Mouse (Mus musculus) neural tube, embryonic 14.5 days (tissue): ENCODE data around the gene Aspa. TPM values are rescaled to one million over a fixed set of nuclear protein-coding genes. Genes with fewer than 3 reads are reported as not detected.
"Not testable (repeated sequence)": the region's sequence is repeated elsewhere in the genome, so short reads cannot be mapped to it uniquely, and the experiment has no call there.

Experiments used
- ATAC-seq: fragments of 200-750 bp; cut with Nextera tagmentation; 2 replicates; pipeline ENCODE4 v1.8.0; 2017; ENCODE audit warnings: low read depth, mild to moderate bottlenecking, moderate TSS enrichment, moderate library complexity
- H3K27ac ChIP-seq: fragments of 300-500 bp; sonication (generic); 2 replicates; pipeline ENCODE4 v1.5.1; 2014; ENCODE audit warnings: low read depth, mild to moderate bottlenecking, control low read depth, low read length, moderate library complexity, mixed read lengths
- H3K27me3 ChIP-seq: fragments of 300-500 bp; sonication (generic); 2 replicates; pipeline ENCODE4 v1.6.1; 2014; ENCODE audit warnings: low read length; ENCODE audit not compliant: control insufficient read depth, insufficient read depth
- H3K36me3 ChIP-seq: fragments of 300-500 bp; sonication (generic); 2 replicates; pipeline ENCODE4 v1.6.1; 2014; ENCODE audit warnings: low read length, mixed read lengths; ENCODE audit not compliant: control insufficient read depth, insufficient read depth
- H3K4me1 ChIP-seq: fragments of 300-500 bp; sonication (generic); 2 replicates; pipeline ENCODE4 v1.6.1; 2014; ENCODE audit warnings: low read length; ENCODE audit not compliant: control insufficient read depth, insufficient read depth
- H3K4me2 ChIP-seq: fragments of 300-500 bp; sonication (generic); 2 replicates; pipeline ENCODE4 v1.6.1; 2014; ENCODE audit warnings: mild to moderate bottlenecking, low read depth, low read length, control low read depth
- H3K4me3 ChIP-seq: fragments of 300-500 bp; sonication (generic); 2 replicates; pipeline ENCODE4 v1.5.1; 2014; ENCODE audit warnings: low read depth, low read length, control low read depth, mixed read lengths
- H3K9ac ChIP-seq: fragments of 300-500 bp; sonication (generic); replicated peaks from 2 replicates; pipeline ENCODE4 v1.6.1; 2014; ENCODE audit warnings: low read depth, mild to moderate bottlenecking, control low read depth, low read length, mixed read lengths
- H3K9me3 ChIP-seq: fragments of 300-500 bp; sonication (generic); 2 replicates; pipeline ENCODE4 v1.6.1; 2016; ENCODE audit warnings: low read length; ENCODE audit not compliant: control insufficient read depth
- WGBS: fragments of 180-500 bp; shearing (Covaris S2); extraction: QIAGEN DNeasy Blood & Tissue Kit; methylation state at CpG from one replicate; pipeline ENCODE4 v1.1.7; 2014; 5-methylcytosine and 5-hydroxymethylcytosine counted together
- polyA plus RNA-seq: library from polyadenylated mRNA; unstranded; fragments of >200 nt; fragmentation: Nextera tagmentation; extraction: Ambion mirVana; gene quantifications from 2 replicates; pipeline ENCODE4 v1.2.1, GENCODE M21; 2014

The Aspa gene
- polyA plus RNA-seq, 1 experiment from 2014 or later: 2.5 TPM

DNA sequence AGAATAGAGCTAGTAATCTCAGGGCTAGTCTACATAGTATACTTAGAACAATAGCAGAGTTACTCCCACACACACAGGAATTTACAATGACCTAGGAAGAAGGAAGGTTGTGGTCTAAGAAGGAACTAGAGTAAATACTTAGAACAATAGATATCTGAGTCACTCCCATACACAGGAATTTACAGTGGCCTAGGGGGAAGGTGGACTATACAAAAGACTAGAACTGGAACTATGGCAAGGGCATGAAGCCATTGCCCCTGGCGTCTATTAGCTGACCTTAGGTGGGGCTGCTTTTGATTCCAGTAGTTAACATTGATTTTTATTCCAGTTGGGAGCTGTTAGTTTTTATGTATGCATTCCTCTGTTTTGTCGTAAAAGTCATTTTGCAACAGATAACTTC lies 10.8 kb downstream of the Aspa start:
- not testable (repeated sequence) for H3K36me3 ChIP-seq, H3K9me3 ChIP-seq, H3K27me3 ChIP-seq, H3K4me2 ChIP-seq, H3K9ac ChIP-seq, ATAC-seq, H3K27ac ChIP-seq, H3K4me3 ChIP-seq, H3K4me1 ChIP-seq
- 84% methylated on average over 2 of the region's 2 CpGs for WGBS

DNA sequence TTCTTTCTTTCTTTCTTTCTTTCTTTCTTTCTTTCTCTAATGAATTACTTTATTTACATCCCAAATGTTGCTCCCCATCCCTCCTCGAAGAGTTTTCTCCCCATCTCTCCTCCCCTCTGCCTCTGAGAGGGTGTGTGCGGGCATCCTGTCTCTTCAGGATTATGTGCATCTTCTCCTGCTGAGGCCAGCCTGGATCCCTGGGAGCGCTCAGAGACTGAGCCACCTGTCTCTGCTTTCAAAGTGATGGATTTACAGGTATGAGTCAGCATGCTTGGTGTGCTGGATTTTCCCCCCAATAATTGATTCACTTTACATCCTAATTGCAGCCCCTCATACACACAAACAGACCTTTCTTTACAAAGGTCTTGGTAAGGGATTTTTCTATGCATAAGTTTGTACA lies 13.4 kb downstream of the Aspa start:
- Histone ChIP-seq H3K4me2 (no peak overlapping the region), H3K27me3 (no peaks in the 10 kb centered on the region), H3K4me1 (no peaks in the 10 kb centered on the region), H3K36me3 (no peaks in the 10 kb centered on the region), H3K4me3 (no peak overlapping the region), H3K27ac (no peak overlapping the region), H3K9me3 (no peaks in the 10 kb centered on the region), H3K9ac (no peak overlapping the region)
- ATAC-seq: no peak
- 45% methylated on average over 3 of the region's 3 CpGs for WGBS

DNA sequence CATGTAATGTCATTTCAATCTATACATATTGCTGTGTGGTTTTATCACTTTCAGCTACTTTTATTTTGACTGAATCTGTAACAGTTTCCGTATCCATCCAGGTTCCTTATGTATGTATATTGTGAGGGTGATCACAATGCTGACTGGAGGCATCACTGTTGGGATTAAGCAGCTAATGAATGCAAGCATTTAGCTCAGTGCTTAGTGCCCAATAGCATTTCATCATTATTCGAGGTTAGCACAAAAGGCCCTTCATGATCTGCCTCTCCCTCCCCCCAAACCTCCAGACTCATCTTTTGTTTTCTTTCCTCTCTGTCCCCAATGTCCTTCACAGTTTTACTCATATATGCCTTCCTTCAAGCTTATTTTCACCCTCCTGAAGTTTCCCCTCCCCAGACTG lies 26.3 kb downstream of the Aspa start:
- no peak overlapping the region for H3K4me2 ChIP-seq
- no peak overlapping the region for H3K27ac ChIP-seq
- H3K27me3 ChIP-seq: no peaks in the 10 kb centered on the region
- no peaks in the 10 kb centered on the region for H3K9me3 ChIP-seq
- no peak for ATAC-seq
- no peaks in the 10 kb centered on the region for H3K36me3 ChIP-seq
- 38% methylated on average over 2 of the region's 2 CpGs for WGBS
- no peak overlapping the region for H3K9ac ChIP-seq
- no peaks in the 10 kb centered on the region for H3K4me1 ChIP-seq
- no peak overlapping the region for H3K4me3 ChIP-seq

DNA sequence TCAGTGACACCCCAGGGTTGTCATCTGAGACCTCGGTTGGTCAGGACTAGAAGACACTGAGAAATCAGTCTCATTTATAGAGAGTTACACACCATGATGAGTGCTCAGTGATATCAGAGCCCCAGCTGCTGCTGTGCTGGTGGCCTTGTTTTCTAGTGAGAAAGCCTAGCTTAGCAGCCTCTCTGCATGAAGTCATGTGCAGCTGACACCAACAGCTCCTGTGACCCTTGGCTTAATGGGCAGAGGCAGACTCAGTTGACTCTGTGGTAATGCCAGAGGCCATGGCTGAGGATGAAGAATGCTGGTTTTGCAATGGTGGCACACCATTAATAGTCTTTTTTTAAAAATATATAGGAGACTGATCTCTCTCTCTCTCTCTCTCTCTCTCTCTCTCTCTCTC lies 39.8 kb downstream of the Aspa start:
- Histone ChIP-seq H3K36me3 (no peaks in the 10 kb centered on the region), H3K9ac (no peak overlapping the region), H3K4me1 (no peaks in the 10 kb centered on the region), H3K4me2 (no peak overlapping the region), H3K4me3 (no peak overlapping the region), H3K27me3 (no peaks in the 10 kb centered on the region), H3K9me3 (no peaks in the 10 kb centered on the region), H3K27ac (no peak overlapping the region)
- no peak for ATAC-seq
- 83% methylated on average over 1 of the region's 1 CpGs for WGBS

DNA sequence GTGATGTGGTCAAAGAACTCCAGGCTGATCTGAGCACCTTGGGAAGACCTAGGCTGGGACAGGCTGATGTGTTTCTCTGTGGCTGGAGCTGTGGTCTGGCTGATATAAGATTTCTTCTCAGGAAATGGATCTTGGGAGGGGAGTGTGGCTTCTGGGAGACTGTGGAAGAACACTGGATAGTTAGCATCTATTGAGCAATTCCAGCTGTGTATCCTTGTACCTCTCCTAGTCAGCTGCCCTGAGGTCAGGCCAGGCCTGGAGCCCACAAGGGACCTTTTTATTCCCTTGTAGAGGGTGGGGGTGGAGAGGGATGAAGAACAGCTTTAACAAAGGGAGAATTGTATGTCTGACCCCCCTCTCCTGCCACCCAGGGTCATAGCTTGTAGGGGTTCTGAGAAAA lies 45.0 kb downstream of the Aspa start:
- Histone ChIP-seq H3K27me3 (no peaks in the 10 kb centered on the region), H3K9me3 (no peaks in the 10 kb centered on the region), H3K4me2 (no peak overlapping the region), H3K36me3 (no peaks in the 10 kb centered on the region), H3K4me1 (no peaks in the 10 kb centered on the region), H3K27ac (no peak overlapping the region), H3K4me3 (no peak overlapping the region), H3K9ac (no peak overlapping the region)
- ATAC-seq: no peak

DNA sequence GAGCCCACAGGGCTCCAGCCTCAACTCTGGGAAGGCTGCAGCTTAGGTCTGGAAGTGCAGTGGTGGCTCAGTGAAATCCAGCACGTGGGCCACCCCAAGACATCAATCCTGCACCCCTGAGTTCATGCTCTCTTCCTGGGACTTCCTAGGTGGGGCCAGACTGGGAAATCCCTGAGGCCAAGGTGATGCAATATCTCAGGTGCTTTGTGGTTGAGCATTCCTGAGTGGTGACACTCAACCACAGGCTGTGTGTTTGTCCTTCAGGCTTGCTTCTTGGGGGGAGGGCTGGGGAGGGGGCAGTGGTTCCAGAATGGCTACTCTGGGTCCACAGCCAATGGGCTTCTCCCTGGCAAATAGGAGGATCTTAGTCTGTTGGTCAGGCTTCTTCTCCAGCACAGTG lies 45.5 kb downstream of the Aspa start:
- Histone ChIP-seq H3K27ac (no peak overlapping the region), H3K4me1 (no peaks in the 10 kb centered on the region), H3K4me3 (no peak overlapping the region), H3K4me2 (no peak overlapping the region), H3K9ac (no peak overlapping the region), H3K36me3 (no peaks in the 10 kb centered on the region), H3K9me3 (no peaks in the 10 kb centered on the region), H3K27me3 (no peaks in the 10 kb centered on the region)
- no peak for ATAC-seq
- 57% methylated on average over 1 of the region's 1 CpGs for WGBS

DNA sequence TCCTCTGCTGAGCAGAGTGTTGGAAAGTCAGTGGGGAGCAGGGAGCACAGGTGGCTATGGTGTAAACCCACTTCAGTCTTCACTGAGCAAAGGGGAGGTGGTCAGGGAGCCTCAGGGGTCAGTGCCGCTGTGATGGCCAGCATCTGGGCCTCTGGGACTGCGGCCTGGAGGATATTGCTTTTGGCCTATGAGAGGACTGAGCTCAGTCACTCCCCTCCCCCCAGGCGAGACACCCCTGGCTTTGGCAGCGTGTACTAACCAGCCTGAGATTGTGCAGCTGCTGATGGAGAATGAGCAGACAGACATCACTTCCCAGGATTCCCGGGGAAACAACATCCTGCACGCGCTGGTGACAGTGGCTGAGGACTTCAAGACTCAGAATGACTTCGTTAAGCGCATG lies 46.0 kb downstream of the Aspa start:
- Histone ChIP-seq H3K4me2 (no peak overlapping the region), H3K27ac (no peak overlapping the region), H3K27me3 (no peaks in the 10 kb centered on the region), H3K9ac (no peak overlapping the region), H3K4me3 (no peak overlapping the region), H3K4me1 (no peaks in the 10 kb centered on the region), H3K9me3 (no peaks in the 10 kb centered on the region), H3K36me3 (no peaks in the 10 kb centered on the region)
- ATAC-seq: no peak
- 86% methylated on average over 9 of the region's 9 CpGs for WGBS

DNA sequence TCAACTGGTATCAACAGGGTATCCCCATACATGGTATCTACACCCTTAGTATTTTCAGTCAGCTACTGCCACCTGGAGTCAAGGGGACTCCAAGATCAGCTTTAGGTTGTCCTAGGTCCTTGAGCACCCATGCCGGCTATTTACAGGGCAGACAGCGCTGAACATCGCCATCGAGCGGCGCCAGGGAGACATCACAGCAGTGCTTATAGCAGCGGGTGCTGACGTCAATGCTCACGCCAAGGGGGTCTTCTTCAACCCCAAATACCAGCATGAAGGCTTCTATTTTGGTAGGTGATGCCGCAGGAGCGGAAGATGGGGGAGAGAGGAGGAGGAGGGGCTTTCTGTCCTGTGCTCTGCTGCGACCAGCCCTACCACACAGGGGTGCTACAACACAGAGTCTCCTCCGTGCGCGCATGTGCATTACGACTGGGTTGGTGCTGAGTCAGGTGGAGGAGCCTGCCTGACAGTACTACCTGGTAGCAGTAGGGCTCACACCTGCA lies 47.8 kb downstream of the Aspa start:
- Histone ChIP-seq H3K4me2 (peak overlapping the region; percentile 48), H3K27me3 (no peaks in the 10 kb centered on the region), H3K9ac (0 out of 2 replicates have a peak overlapping the region, but pooled peaks have one; percentile 37), H3K27ac (no peak overlapping the region), H3K9me3 (no peaks in the 10 kb centered on the region), H3K4me1 (no peaks in the 10 kb centered on the region), H3K36me3 (no peaks in the 10 kb centered on the region), H3K4me3 (peak overlapping the region; percentile 32)
- WGBS: 3% methylated on average over 16 of the region's 16 CpGs
- ATAC-seq: peak; percentile 91

DNA sequence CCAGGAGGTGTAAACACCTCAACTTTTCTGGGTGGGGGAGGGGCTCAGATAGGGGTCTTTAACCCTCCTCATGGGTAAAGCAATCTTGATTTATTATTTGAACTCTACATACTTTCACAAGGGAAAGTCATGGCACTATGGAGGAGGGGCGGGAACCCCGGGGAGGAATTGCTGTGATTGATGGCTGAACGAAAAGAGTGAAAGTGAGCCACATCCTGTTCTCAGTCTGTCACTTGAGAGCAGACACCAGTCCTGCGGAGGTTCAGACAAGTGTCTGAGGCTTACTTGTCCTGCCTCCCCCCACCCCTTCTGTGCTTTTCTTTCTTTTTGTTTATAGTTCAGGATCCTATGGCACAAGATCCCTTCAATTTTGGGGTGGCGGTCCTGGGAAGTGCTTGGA lies 48.7 kb downstream of the Aspa start:
- Histone ChIP-seq H3K4me3 (no peak overlapping the region), H3K27ac (no peak overlapping the region), H3K27me3 (no peaks in the 10 kb centered on the region), H3K9ac (no peak overlapping the region), H3K36me3 (no peaks in the 10 kb centered on the region), H3K4me2 (no peak overlapping the region), H3K9me3 (no peaks in the 10 kb centered on the region), H3K4me1 (no peaks in the 10 kb centered on the region)
- no peak for ATAC-seq
- WGBS: 51% methylated on average over 5 of the region's 5 CpGs

DNA sequence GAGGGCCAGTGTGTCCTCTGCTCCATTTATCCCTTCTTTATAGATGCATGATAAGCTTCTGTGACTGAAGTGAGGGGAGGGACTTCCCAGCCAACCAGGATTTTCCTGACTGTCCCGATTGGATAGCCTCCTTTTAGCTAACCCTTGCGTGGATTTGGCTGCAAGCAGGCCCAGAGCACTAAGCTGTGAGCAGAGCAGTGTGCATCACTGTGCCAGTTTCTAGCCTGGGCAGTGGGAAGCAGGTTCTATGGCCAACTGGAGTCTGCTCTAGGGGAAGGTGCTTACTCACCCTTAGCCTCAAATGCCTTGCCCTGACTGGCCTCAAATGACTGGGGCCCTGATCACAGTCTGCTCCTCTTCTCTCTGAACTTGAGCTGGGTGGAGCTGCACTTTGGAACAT lies 54.6 kb downstream of the Aspa start:
- Histone ChIP-seq H3K4me3 (no peak overlapping the region), H3K36me3 (no peaks in the 10 kb centered on the region), H3K9ac (no peak overlapping the region), H3K4me1 (no peaks in the 10 kb centered on the region), H3K27ac (no peak overlapping the region), H3K9me3 (no peaks in the 10 kb centered on the region), H3K27me3 (no peaks in the 10 kb centered on the region), H3K4me2 (no peak overlapping the region)
- ATAC-seq: no peak
- WGBS: 47% methylated on average over 2 of the region's 2 CpGs
